Mouse (Mus musculus): ENCODE results near the gene Ppp4r2.
"Not testable (repeated sequence)": the region's sequence is repeated elsewhere in the genome, so short reads cannot be mapped to it uniquely, and the experiment has no call there.

The Ppp4r2 gene

DNA sequence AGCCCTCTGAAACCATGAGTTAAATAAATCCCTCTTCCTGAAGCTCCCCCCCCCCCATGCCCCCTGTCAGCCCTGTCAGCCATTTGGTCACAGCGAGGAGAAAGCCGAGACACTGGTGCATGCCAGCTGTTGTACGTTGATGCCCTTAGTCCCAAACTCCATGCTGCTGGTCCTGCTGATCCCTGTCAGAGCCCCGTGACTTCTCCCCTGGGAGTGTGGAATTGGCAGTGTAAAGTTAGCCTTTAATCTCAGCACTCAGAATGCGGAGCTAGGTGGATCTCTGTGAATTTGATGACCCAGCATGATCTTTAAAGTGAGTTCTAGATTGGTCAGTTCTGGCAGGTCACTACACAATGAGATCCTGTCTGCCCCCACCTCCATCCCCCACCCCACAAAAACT, 3.7 kb upstream of the Ppp4r2 start:
- no peak for DNase-seq (ENCODE audit: low read depth in 2 of 2, low spot score in 2 of 2)

DNA sequence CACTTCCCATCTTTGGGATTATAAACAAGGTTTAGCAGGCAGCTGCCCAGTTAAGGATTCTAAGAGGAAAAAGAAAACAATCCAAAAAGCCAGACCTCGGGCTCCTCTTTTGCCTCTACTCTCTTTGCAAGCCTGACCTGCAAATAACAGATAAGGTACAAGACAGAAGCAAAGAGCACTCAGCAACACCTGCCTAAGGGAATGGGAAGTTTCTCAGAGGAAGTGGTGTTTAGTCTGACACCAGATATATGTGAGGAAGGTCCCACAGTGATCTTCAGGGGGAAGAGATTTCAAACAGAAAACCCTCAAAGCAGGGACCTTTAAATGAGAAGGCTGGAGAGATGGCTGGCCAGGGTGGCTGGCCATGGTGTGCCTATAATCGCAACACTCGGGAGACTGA, 2.2 kb upstream of the Ppp4r2 start:
- DNase-seq (ENCODE audit: low read depth in 2 of 2, low spot score in 2 of 2): no peak

DNA sequence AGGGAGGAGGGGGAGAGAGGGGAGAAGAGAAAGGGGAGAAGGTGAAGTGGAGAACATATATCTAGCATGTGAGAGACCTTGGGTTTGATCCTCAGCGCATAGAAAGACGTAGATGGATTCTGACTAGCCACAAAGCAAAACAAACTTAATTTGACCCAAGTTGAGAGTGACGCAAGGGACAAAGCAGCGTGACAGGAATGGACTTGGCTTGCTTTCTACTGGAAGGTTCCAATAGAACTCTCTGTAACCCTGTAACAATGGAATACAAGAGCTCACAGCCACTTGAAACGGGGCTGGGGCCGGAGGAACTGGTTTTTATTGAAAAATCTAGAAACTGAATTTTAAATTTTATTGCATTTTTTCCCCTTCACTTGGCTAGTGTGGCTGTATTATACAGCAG, 1.7 kb upstream of the Ppp4r2 start:
- no peak for DNase-seq (ENCODE audit: low read depth in 2 of 2, low spot score in 2 of 2)

DNA sequence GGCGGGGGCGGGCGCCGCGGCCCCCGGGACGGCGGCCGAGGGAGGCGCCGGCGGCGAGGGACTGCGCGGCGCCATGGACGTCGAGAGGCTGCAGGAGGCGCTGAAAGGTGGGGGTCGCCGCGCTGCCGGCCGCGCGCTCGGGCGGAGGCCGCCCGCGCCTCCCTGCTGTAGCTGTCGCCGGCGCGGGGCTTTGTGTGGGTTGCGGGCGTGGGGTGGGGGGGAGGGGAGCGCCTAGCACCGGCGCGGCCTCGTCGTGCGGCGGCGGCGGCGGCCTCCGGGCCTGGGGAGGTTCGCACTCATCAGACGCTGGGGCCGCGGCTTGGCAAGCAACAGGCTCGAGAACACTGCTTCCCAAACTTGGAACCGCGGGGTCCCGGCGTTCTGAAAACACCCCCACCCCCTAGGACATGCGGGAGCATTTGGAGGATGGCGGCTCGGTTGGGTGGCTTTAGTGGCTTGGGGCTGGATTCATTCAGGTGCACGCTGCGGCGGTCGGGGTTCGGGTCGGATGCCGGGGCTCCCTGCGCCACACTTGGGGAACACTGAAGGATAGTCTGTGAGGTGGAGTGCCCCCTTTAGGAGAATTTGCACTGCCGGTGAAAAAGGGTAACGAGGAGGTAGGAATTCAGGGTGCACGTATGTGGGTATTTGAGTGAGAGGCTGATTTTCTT, 524 bp downstream of the Ppp4r2 start:
- DNase-seq (ENCODE audit: low read depth in 2 of 2, low spot score in 2 of 2): peak; percentile 29 to 39

DNA sequence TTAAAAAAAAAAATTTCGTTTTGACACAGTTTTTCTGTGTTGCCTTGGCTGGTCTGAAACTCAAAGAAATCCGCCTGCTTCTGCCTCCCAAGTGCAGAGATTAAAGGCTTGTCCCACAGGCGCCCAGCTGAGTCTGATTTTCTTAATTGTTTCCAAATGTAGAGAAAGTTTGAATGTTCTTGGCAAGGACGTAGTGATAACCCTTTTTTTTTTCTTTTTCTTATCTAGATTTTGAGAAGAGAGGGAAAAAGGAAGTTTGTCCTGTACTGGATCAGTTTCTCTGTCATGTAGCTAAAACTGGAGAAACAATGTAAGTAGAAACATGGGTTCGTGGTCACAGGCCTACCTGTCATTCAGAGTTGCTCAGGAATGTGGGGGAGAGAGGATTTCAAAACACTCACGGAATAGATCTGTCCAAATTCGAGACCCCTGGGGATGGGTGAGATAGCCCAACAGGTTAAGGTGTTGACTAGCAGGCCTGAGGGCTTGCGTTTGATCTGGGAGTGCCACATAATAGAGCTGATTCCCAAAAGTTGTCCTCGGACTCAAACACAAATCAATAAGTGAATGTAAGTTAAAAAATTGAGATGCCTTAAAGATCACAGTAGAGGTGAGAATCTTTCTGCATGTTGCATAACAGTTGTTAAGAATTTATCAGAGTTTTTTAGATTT, 1.2 kb downstream of the Ppp4r2 start:
- DNase-seq (ENCODE audit: low read depth in 2 of 2, low spot score in 2 of 2): no peak

DNA sequence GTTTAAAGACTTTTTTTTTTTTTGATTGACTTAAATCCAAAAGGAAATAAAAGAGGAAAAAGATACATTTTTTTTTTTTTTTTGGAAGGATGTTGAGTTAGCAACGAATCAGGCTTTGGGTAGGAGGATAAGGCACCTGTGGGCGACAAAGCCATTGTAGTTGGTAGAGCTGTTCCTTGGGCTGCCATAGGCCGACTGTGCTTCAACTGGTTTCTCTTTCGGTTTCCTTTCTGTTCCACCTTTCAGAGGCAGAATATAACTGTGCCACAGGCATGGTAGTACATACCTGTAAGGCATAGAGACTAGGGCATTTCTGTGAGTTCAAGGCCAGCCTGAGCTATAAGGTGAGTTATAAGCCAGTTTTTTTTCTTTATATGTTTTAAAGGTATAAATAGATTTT, 11.6 kb downstream of the Ppp4r2 start:
- no peak for DNase-seq (ENCODE audit: low read depth in 2 of 2, low spot score in 2 of 2)

DNA sequence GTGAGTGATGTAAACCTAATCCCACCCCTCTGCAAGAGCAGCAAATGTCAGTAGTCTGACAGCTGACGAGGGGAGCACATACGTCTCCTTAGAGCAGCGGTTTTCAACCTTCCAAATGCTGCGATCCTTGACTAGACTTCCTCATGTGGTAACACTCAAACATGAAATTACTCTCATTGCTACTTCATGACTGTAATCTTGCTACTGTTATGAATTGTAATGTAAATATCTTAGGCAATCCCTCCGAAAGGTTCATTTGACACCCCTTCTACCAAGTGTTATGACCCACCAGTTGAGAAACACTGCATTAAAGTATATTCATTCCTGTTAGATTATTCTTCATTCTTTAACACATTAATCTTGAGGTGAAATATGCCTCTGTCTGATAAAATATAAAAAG, 13.8 kb downstream of the Ppp4r2 start:
- no peak for DNase-seq (ENCODE audit: low read depth in 2 of 2, low spot score in 2 of 2)

DNA sequence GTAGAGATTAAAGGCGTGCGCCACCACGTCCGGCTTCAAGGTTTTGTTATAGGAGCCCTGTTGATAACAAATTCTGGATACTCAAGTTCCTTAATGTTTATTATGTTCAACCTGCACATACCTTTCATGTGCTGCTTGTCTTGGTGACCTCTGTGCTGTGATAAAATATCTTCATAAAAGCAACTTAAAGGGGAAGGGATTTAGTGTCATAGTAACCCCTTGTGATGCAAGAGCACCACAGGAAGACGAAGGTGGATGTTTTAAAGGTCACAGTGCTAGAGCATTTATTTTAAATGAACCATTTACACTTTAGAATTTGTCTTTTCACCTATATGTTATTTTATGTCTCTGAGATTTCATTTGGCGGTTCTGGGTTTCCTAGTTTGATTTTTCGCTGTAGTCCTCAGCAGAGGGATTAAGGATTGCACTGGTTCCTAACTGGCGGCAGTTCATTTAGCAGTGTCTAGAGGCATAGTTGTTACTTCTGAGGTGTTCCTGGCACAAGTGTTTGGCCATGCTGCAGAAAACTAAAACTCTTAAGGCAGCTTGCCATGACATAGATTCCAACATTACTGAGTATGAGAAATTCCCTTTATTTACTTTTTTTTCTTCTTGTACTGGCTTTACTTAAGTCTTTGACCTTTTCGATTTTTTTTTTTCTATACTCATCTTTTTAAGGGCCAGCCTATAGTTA, 15.4 kb downstream of the Ppp4r2 start:
- DNase-seq (ENCODE audit: low read depth in 2 of 2, low spot score in 2 of 2): no peak

DNA sequence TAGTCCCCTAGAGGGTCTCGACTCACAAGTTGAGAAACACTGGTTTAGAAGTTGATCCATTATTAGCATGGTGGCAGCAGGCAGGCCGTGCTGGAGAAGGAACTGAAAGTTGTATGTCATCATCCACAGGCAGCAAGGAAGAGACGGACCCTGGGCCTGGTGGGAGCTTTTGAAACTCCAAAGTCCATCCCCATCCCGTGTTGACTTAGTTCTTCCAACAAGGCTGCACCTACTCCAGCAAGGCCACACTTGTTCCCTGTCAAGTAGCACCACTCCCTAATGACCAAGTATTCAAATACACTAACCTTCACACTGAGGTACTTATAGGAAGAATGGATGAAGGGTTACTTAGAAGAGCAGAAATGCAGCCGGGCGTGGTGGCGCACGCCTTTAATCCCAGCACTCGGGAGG, 17.3 kb downstream of the Ppp4r2 start:
- DNase-seq (ENCODE audit: low read depth in 2 of 2, low spot score in 2 of 2): no peak

DNA sequence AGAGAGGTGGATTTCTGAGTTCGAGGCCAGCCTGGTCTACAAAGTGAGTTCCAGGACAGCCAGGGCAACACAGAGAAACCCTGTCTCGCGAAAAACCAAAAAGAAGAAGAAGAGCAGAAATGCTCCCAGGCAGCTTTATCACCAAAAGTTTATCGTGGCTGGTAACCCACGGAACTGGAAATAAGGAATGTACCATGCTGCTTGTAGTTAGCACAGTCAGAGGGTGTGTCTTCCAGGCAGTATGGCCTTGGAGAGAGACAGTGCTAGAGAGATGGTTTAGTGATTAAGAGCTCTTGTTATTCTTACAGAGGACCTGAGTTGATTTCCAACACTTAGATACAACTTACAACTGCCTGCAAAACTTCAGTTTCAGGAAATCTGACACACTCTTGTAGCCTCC, 17.7 kb downstream of the Ppp4r2 start:
- DNase-seq (ENCODE audit: low read depth in 2 of 2, low spot score in 2 of 2): no peak

DNA sequence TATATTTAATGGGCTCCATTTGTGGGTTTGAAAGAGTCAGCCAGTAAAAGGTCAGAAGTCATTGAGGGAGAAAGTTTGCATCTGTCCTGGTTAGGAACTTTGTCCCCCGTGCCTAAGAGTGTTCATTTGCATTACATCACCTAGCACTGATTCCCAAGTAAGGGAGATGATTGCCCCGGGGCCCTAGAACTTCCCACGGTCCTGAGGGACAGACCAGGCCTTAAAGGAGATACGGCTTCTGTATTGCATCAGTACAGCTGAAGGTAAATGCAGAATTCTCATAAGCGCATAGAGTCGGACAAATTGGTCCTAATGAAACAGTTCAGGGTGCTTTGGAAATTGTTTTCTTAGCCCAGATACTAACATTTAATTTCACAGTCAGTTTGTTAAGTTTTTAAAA, 31.9 kb downstream of the Ppp4r2 start:
- no peak for DNase-seq (ENCODE audit: low read depth in 2 of 2, low spot score in 2 of 2)

DNA sequence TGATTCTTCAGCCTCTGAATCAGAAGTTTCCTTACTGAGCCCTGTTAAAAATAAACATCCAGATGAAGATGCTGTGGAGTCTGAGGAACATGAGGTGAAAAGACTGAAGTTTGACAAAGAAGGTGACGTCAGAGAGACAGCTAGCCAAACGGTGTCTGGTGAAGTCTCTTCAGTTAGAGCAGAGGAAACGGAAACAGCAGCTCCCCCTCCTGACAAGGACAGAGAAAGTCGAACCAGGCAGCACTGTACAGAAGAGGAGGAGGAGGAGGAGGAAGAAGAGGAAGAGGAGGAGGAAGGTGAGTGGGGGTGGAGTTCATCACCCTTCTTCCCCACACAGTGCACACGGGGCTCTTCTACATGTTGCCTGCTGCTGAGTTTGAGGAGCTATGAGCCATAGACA, 32.4 kb downstream of the Ppp4r2 start:
- not testable (repeated sequence) for DNase-seq (ENCODE audit: low read depth in 2 of 2, low spot score in 2 of 2)

DNA sequence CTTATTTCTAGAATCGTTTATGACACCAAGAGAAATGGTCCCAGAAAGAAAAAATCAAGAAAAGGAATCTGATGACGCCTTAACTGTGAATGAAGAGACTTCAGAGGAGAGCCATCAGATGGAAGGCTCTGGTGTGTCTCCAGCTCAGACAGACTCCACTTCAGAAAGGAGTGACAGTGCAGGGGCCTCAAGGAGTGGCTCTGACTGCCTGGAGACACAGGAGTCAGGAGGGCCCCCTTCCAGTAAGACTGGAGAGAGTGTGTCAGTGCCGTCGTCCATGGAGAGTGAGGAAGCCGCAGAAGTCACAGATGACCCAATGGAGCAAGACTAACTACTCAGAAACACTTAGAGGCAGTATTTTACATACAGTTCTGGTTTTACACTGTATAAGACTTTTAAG, 32.8 kb downstream of the Ppp4r2 start:
- not testable (repeated sequence) for DNase-seq (ENCODE audit: low read depth in 2 of 2, low spot score in 2 of 2)

DNA sequence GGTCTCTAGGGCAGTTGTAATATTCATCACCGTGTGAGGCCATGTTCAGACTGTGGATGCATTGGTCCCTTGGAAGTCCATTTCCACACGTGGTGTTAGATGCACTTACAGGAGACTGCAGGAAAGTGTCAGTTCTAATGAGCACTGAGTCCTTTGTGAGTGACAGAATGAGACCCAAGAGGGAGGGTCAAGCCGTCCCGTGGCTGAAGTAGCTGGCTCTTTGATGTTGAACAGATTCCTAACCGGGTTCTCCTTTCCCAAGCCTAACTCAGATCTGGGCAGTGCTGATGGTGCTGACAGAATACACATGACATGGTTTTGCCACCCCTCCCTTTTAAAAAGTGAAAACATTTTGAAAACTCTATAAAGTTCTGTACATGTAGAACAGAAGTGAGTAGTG, 35.4 kb downstream of the Ppp4r2 start:
- no peak for DNase-seq (ENCODE audit: low read depth in 2 of 2, low spot score in 2 of 2)

DNA sequence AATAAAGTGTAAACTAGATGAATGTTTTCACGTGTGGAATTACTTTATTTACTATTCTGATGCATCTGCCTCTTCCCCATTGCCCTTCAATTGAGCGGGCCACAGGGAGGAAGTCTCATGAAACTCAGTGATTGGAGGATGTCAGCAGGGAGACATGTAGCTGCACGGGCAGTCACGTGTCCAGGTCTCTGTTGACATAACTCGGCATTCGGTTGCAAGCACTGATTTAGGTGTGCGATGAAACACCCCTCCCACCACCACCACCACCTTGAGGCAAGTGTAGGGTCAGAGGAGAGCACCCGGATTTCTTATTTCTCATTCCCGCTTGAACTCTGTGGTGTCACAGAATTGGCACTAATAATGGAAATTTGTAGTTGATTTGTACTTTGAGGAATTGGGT, 36.5 kb downstream of the Ppp4r2 start:
- no peak for DNase-seq (ENCODE audit: low read depth in 2 of 2, low spot score in 2 of 2)

DNA sequence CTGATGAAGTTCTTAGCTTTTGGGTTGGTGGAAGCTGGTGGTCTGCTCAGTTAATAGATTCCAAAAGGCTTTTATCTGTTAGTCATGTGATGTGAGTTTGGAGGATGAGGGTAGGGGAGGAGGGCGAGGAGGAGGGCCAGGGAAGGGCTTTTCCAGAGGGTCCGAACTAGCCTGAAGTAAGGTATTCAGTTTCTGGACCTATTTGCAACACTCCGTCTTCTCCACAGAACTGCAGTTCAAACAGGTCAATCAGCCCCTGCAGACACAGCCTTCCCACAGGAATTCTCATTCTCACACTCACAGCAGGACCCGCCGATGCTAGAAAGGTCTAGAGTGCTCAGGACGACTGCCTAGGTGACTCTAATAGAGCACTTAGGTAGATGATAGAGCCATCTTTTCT, 39.8 kb downstream of the Ppp4r2 start:
- no peak for DNase-seq (ENCODE audit: low read depth in 2 of 2, low spot score in 2 of 2)

DNA sequence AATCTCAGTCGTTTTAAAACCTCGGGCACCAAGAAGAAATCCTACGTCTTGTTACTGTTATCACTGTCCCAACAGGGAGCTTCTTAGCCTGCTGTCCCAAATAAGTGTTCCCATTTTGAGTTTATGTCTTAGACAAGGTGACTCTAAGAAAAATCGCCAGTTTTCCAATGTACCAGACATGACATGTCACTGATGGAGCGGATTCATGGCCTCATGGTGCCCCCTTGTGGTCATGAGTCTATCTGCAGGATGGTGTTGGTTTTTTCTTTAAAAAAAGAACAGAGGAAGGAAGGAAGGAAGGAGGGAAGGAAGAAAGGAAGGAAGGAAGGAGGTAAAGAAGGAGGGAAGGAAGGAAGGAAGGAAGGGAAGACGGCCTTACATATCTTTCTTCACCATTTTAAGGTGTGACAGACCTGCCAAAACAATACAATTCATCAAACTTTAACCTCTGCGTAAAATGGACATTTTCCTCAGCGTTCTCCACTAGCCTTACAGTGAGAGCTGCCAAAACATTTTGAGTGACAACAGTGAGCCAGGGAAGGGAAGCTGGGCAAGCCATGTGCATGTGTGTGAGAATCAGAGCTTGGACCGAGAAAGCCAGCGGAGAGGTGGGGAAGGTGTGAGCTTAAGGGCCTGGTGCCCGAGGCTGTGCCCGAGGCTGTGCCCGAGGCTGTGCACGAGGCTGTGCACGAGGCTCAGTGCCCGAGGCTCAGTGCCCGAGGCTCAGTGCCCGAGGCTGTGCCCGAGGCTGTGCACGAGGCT, 42.6 kb downstream of the Ppp4r2 start:
- DNase-seq (ENCODE audit: low read depth in 2 of 2, low spot score in 2 of 2): peak; percentile 39 to 51

DNA sequence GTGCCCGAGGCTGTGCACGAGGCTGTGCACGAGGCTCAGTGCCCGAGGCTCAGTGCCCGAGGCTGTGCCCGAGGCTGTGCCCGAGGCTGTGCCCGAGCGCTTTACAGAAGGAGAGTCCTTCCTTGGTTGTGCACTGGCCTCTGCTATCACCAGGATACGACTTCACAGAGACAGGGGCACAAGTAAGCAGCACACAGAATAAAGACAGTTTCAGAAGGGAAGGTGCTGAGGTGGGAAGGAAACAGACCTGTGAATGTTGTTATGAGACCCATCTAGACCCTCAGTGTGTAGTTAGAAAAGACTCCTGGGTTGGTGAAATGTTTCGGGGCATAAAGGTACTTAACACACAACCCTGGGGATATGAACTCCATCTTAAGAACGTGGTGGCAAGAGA, 43.2 kb downstream of the Ppp4r2 start:
- DNase-seq (ENCODE audit: low read depth in 2 of 2, low spot score in 2 of 2): no peak

DNA sequence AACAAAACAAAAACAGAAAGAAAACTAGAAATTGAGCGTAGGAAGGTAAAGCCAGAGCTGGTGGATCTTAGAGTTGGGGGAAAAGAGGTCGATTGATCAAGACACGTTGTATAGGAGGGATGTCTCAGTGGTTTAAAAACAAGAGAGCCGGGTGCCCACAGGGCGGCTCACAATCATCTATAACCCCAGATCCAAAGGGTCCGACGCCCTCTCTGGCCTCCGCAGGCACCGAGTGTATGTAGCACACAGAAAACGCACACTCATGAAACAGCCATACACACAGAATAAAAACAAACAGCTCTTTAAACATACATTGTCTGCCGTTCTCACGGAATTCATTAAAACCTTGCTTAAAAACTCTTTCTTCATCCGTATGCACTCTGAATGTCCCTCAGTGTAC, 45.1 kb downstream of the Ppp4r2 start:
- DNase-seq (ENCODE audit: low read depth in 2 of 2, low spot score in 2 of 2): no peak

DNA sequence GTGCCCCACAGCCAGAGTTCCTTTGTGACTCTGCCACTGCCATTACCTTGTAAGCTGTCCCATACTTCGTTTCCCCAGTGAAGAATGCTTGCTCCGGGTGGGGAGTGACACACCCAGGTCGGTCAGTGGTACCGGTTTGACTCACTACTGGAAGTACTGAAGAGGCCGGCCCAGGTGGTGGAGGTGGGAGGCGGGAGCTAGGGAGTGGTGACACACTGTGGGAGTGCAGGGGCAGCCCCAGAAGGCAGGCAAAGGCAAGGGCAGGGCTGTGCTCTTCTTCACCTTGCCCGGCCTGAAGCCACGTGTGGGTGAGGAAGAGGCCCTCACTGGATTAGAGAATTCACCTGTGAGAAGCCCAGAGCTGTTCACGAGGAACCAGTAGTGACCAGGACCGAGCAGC, 46.2 kb downstream of the Ppp4r2 start:
- no peak for DNase-seq (ENCODE audit: low read depth in 2 of 2, low spot score in 2 of 2)

DNA sequence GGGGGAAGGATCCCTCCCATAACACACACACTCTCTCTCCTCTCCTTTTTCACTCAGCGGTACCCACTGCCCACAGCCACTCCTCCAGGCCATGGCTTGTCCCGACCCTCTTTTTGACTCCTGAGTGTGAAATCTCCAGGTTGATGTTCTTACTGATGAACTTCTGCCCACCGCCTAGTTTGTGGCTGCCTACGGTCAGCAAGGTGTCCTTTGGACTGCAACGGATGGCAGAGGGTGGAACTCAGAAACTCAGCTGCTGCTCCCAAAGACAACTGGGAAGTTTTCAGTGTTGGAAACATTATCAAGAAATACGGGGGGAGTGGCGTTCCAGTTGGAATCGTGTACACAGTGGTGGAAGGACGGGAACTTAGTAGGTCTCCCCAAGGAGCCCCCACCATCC, 48.2 kb downstream of the Ppp4r2 start:
- DNase-seq (ENCODE audit: low read depth in 2 of 2, low spot score in 2 of 2): no peak

All from CD8-positive naive resting alpha-beta T cell, adult 2 months (primary cell).